Mouse (Mus musculus): ENCODE results near the gene Gm3594. TPM values are rescaled to one million over a fixed set of nuclear protein-coding genes. Genes with fewer than 3 reads are reported as not detected.
"Not testable (repeated sequence)": the region's sequence is repeated elsewhere in the genome, so short reads cannot be mapped to it uniquely, and the experiment has no call there.

The Gm3594 gene
- polyA plus RNA-seq (2016; fragmentation: Nextera tagmentation; extraction: Ambion mirVana): not detected in 2 replicates

DNA sequence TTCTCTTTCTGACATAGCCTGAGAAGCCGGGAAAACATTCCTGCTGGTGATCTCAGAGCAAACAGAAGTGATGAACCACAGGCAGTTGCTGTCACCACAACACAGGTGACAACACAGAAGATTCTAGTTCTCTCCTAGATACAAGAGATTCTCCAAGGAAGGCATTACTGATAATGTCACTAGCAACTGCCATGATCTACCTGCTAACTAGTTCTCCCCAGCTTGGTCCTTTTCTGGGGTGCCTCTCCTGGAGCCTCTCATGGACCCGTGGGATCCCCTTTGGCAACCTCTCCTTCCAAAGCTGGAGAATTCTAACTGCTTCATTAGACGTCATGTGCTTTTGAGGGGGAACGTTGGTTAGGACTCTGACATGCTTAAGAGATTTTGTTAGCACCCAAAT is at the start of gene Gm3594:
Gene Gm3594, minus strand, starts transcription at position 101 of the 400 bp plus-strand sequence.
- no CpG with 5 or more reads among the region's 4 CpGs for WGBS
- not testable (repeated sequence) for H3K36me3 ChIP-seq (replicated peaks); DNase-seq (ENCODE audit: extremely low spot score, low spot score)

DNA sequence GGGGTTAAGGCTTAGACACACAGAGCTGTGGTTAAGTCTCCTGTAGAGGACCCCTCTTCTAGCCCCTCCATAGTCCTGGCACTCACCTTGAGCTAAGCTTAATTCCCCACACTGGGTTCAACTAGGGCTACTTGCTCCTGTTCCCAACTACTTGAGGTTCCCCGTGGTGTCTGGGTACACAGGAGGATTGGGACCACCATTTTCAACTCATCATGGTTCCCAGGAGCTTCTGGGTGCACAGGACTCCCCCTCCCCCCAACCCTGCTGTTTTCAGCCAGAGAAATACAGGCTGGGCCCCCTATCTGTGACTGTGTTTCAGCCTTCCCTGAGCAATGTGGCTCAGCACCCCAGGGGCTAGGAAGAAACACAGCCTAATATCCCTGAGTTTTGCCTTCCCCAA is 41.9 kb upstream of the Gm3594 start:
- not testable (repeated sequence) for H3K4me1 ChIP-seq; H3K36me3 ChIP-seq (replicated peaks); DNase-seq (ENCODE audit: extremely low spot score, low spot score); H3K27ac ChIP-seq; H3K9me3 ChIP-seq; H3K4me3 ChIP-seq; H3K27me3 ChIP-seq (ENCODE audit: poor library complexity, severe bottlenecking)
- WGBS: 64% methylated on average over 1 of the region's 1 CpGs

More for the DNA sequence above, at the start of gene Gm3594:
- H3K4me1 ChIP-seq; H3K4me3 ChIP-seq; H3K9me3 ChIP-seq; H3K27me3 ChIP-seq (ENCODE audit: poor library complexity, severe bottlenecking); H3K27ac ChIP-seq: not testable (repeated sequence)

DNA sequence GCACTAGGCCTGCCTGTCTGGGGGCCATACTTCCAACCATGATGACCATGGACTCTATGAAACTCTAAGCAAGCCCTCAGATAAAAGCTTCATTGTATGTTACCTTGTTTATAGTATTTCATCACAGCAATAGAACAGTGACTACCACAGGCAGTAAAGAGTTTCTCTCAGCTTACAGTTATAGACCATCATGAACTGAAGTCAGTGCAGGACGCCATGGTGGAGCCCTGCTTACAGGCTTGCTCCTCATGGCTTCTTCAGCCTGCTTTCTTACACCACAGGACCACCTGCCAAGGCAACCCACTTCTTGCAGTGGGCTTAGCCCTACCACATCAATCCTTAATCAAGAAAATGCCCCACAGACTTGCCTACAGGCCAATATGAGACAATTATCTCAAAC is 41.1 kb upstream of the Gm3594 start:
- 89% methylated on average over 1 of the region's 1 CpGs for WGBS
- not testable (repeated sequence) for DNase-seq (ENCODE audit: extremely low spot score, low spot score); H3K4me3 ChIP-seq; H3K9me3 ChIP-seq; H3K4me1 ChIP-seq; H3K27me3 ChIP-seq (ENCODE audit: poor library complexity, severe bottlenecking); H3K36me3 ChIP-seq (replicated peaks); H3K27ac ChIP-seq

DNA sequence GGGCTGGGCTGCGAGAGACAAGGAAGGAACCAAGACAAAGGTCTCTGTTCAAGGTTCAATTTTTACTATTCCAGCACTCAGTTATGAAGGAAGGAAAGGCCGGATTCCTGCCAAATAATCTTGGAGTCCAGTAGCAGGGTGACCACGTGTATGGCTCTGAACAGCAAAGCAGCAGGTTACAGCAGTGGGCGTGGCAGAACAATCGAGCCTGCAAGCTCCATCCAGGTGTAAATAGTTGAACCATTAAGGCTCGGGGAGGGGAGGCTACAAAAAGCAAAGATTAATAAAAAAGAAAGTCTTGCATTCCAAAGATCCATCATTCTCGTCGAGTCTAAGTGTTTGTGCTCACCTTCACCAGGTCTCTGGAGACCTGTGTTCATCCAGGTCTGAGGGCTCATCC is 37.7 kb upstream of the Gm3594 start:
- not testable (repeated sequence) for H3K9me3 ChIP-seq; H3K36me3 ChIP-seq (replicated peaks); H3K4me3 ChIP-seq; H3K4me1 ChIP-seq; H3K27ac ChIP-seq; H3K27me3 ChIP-seq (ENCODE audit: poor library complexity, severe bottlenecking); DNase-seq (ENCODE audit: extremely low spot score, low spot score)
- 85% methylated on average over 8 of the region's 8 CpGs for WGBS

DNA sequence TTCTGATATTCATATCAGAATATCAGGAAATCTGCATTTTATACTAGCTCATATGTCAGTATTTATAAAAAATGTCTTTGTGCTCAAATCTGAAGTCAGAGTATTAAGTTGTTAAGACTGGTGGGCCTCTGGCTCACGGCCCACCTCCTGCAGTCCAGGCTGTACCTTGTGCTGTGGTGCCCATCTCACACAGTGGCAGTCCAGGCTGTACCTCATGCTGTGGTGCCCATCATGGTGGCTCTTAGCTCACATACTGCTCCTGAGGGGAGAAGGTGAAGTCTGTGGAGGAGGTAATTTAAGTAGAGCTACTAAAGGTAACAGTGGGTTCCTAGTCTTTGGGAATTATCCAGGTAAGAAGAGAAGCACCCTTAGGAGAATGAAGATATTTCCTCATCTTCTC is 27.4 kb upstream of the Gm3594 start:
- not testable (repeated sequence) for H3K27ac ChIP-seq; H3K4me1 ChIP-seq; H3K4me3 ChIP-seq; H3K9me3 ChIP-seq; DNase-seq (ENCODE audit: extremely low spot score, low spot score); H3K36me3 ChIP-seq (replicated peaks); H3K27me3 ChIP-seq (ENCODE audit: poor library complexity, severe bottlenecking)
- WGBS: 92% methylated on average over 1 of the region's 1 CpGs

DNA sequence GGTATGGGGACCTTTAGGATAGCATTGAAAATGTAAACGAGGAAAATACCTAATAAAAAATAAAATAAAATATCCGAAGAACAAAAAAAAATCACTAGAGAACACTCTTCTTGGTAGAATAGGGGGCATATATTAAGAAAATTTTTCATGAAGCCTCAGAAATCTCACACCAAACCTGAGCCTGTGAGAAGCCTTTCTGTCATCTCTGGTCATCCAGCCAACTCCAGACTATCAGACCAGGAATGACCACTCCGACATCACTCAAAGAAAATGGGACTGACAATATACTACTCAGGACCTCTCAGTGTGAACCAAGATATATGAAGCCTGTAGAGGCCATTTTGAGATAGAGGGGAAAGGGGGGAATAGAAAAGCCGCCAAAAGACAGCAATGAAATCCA is 3.6 kb downstream of the Gm3594 start:
- H3K27me3 ChIP-seq (ENCODE audit: poor library complexity, severe bottlenecking); H3K27ac ChIP-seq; H3K9me3 ChIP-seq; H3K4me3 ChIP-seq; H3K4me1 ChIP-seq; DNase-seq (ENCODE audit: extremely low spot score, low spot score); H3K36me3 ChIP-seq (replicated peaks): not testable (repeated sequence)
- WGBS: 93% methylated on average over 3 of the region's 4 CpGs

DNA sequence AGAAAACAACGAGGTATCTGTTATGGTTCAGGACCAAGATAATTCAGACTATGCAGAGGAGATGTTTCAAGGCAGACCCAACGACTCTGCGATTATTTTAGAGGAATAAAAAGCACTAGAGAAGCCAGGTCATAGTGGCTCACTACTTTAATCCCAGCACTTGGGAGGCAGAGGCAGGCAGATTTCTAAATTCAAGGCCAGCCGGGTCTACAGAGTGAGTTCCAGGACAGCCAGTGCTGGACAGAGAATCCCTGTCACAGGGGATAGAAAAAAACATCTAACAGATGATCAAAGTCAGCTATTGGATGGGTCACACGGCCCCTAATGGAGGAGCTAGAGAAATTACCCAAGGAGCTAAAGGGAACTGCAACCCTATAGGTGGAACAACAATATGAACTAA is 4.2 kb downstream of the Gm3594 start:
- H3K27ac ChIP-seq; DNase-seq (ENCODE audit: extremely low spot score, low spot score); H3K4me3 ChIP-seq; H3K9me3 ChIP-seq; H3K27me3 ChIP-seq (ENCODE audit: poor library complexity, severe bottlenecking); H3K4me1 ChIP-seq; H3K36me3 ChIP-seq (replicated peaks): not testable (repeated sequence)
- 63% methylated on average over 1 of the region's 5 CpGs for WGBS

DNA sequence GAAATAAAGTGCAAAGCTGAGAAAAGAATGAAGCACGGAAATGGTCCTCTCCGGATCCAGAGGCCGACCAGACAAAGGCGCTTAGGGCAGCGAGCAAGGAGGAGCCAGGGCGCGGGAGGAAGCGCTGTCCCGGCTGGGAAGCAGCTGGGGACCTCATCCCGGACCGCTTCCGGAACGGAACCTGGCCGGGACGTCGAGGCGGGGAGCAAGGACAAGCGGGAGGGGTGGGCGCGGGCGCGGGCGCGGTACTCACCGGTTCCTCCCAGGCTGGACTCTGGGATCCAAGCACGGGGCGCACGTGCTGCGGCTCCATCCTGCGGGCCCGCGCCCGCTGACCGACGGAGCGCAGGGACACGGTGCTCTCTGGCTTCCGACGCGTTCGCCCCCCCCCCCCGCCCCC is 17.6 kb downstream of the Gm3594 start:
- not testable (repeated sequence) for DNase-seq (ENCODE audit: extremely low spot score, low spot score); H3K27me3 ChIP-seq (ENCODE audit: poor library complexity, severe bottlenecking); H3K4me1 ChIP-seq; H3K36me3 ChIP-seq (replicated peaks); H3K27ac ChIP-seq; H3K9me3 ChIP-seq
- WGBS: 9% methylated on average over 36 of the region's 42 CpGs
- peak overlapping the region; percentile 40 for H3K4me3 ChIP-seq

DNA sequence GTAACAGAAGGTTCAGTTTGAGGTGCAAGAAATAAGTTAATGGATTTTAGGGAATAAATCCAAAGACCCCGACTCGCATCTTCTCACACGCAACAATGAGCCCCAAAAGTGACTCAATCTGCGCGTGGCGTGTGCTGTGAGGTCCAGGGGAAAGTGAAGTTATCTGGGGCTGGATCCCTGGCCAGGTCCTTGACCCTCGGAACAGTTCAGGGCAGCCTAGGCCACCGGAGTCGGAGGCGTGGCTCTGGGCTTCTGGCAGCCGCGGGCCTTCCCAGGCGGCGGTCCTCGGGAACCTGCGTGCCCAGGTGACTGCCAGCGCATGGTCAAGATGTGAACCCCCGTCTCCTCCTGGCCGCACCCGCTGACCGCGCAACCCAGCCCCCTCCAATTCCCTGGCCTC is 18.1 kb downstream of the Gm3594 start:
- peak; percentile 3 for DNase-seq (ENCODE audit: extremely low spot score, low spot score)
- H3K36me3 ChIP-seq (replicated peaks); H3K4me1 ChIP-seq; H3K9me3 ChIP-seq; H3K27ac ChIP-seq; H3K27me3 ChIP-seq (ENCODE audit: poor library complexity, severe bottlenecking): not testable (repeated sequence)
- 29% methylated on average over 22 of the region's 22 CpGs for WGBS
- H3K4me3 ChIP-seq: peak overlapping the region; percentile 40

DNA sequence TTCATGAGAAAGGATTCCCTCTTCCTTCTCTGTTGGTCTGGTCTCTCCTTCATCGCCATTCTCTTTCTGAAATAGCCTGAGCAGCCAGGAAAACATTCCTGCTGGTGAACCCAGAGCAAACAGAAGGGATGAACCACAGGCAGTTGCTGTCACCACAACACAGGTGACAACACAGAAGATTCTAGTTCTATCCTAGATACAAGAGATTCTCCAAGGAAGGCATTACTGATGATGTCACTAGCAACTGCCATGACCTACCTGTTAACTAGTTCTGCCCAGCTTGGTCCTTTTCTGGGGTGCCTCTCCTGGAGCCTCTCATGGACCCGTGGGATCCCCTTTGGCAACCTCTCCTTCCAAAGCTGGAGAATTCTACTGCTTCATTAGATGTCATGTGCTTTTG is 32.0 kb downstream of the Gm3594 start, which contains the start of gene Gm3591:
Gene Gm3591, minus strand, starts transcription at position 101 of the 400 bp plus-strand sequence.
- H3K27me3 ChIP-seq (ENCODE audit: poor library complexity, severe bottlenecking); H3K27ac ChIP-seq; DNase-seq (ENCODE audit: extremely low spot score, low spot score); H3K4me3 ChIP-seq; H3K9me3 ChIP-seq; H3K36me3 ChIP-seq (replicated peaks); H3K4me1 ChIP-seq: not testable (repeated sequence)
- WGBS: no CpG with 5 or more reads among the region's 2 CpGs

DNA sequence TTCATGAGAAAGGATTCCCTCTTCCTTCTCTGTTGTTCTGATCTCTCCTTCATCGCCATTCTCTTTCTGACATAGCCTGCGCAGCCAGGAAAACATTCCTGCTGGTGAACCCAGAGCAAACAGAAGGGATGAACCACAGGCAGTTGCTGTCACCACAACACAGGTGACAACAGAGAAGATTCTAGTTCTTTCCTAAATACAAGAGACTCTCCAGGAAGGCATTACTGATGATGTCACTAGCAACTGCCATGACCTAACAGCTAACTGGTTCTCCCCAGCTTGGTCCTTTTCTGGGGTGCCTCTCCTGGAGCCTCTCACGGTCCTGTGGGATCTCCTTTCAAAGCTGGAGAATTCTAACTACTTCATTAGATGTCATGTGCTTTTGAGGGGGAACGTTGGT is 54.2 kb downstream of the Gm3594 start, which contains the start of gene Gm16440:
Gene Gm16440, minus strand, starts transcription at position 101 of the 400 bp plus-strand sequence.
- H3K36me3 ChIP-seq (replicated peaks); H3K4me1 ChIP-seq; H3K27me3 ChIP-seq (ENCODE audit: poor library complexity, severe bottlenecking); H3K27ac ChIP-seq; DNase-seq (ENCODE audit: extremely low spot score, low spot score); H3K4me3 ChIP-seq; H3K9me3 ChIP-seq: not testable (repeated sequence)
- 94% methylated on average over 2 of the region's 4 CpGs for WGBS

Other genes with a start within 250 kb of the Gm3594 start
- gene Gm21560, start 225.3 kb downstream of the Gm3594 start, polyA plus RNA-seq (2016; fragmentation: Nextera tagmentation; extraction: Ambion mirVana): not detected in 2 replicates
- 1.9 and 2.7 TPM in 2 replicates for gene Gm3411, start 157.4 kb downstream of the Gm3594 start, polyA plus RNA-seq (2016; fragmentation: Nextera tagmentation; extraction: Ambion mirVana)
- gene Gm21103, start 139.8 kb downstream of the Gm3594 start, polyA plus RNA-seq (2016; fragmentation: Nextera tagmentation; extraction: Ambion mirVana): not detected in 2 replicates
- not detected in 2 replicates for gene Gm3618, start 100.9 kb downstream of the Gm3594 start, polyA plus RNA-seq (2016; fragmentation: Nextera tagmentation; extraction: Ambion mirVana)
- not detected in 2 replicates for gene Gm16440, start 54.3 kb downstream of the Gm3594 start, polyA plus RNA-seq (2016; fragmentation: Nextera tagmentation; extraction: Ambion mirVana)
- gene Gm3591, start 32.1 kb downstream of the Gm3594 start, polyA plus RNA-seq (2016; fragmentation: Nextera tagmentation; extraction: Ambion mirVana): 0.57 and 1.5 TPM in 2 replicates
- gene Gm8356, start 92.7 kb upstream of the Gm3594 start, polyA plus RNA-seq (2016; fragmentation: Nextera tagmentation; extraction: Ambion mirVana): not detected in 2 replicates
- 0.20 and 0.50 TPM in 2 replicates for gene Gm3629, start 146.0 kb upstream of the Gm3594 start, polyA plus RNA-seq (2016; fragmentation: Nextera tagmentation; extraction: Ambion mirVana)
- gene Gm3460, start 177.8 kb upstream of the Gm3594 start, polyA plus RNA-seq (2016; fragmentation: Nextera tagmentation; extraction: Ambion mirVana): not detected in 2 replicates
- not detected in 2 replicates for gene Gm10251, start 239.6 kb upstream of the Gm3594 start, polyA plus RNA-seq (2016; fragmentation: Nextera tagmentation; extraction: Ambion mirVana)

All from forebrain, embryonic 10.5 days (tissue).